Mouse (Mus musculus) T-helper 17 cell (primary cell): ENCODE measurements around the gene Tmem81.

Experiments
- in situ Hi-C, 2 experiments: fragments of 300-600 bp; cut with MboI, MseI; formaldehyde crosslinking; loops; 1 replicate in 1 of 2; 2 replicates in 1 of 2; pipeline ENCODE4 v1.15.1; 2025; ENCODE audit warnings: high pct_unique_total_duplicates in 2 of 2

Gene Tmem81

GRCm38 (mm10) chr1:132518621-132519020, 12.6 kb downstream of the Tmem81 start:
- in situ Hi-C loops, result no loop called here

GRCm38 (mm10) chr1:132519734-132520133, 13.7 kb downstream of the Tmem81 start:
- in situ Hi-C loops, result no loop called here

GRCm38 (mm10) chr1:132520764-132521163, 14.7 kb downstream of the Tmem81 start:
- in situ Hi-C loops, result no loop called here

- in situ Hi-C loops, result no loop called here
These were observed 17.0 kb downstream of the Tmem81 start for GRCm38 (mm10) chr1:132523048-132523447.

- in situ Hi-C loops, result no loop called here
These were observed 17.9 kb downstream of the Tmem81 start for GRCm38 (mm10) chr1:132523920-132524319.

- in situ Hi-C loops, result loop anchor here in 1 of 2 experiments (5.0 kb wide), 1 partner anchor 66 kb away; no protein-coding TSS in a partner anchor
These were observed 19.8 kb downstream of the Tmem81 start for GRCm38 (mm10) chr1:132525832-132526231.

- in situ Hi-C loops, result loop anchor here in 1 of 2 experiments (5.0 kb wide), 1 partner anchor 64 kb away; no protein-coding TSS in a partner anchor
These were observed 22.0 kb downstream of the Tmem81 start for GRCm38 (mm10) chr1:132528071-132528470.

GRCm38 (mm10) chr1:132528647-132529334, 22.8 kb downstream of the Tmem81 start:
- in situ Hi-C loops, result loop anchor here in 1 of 2 experiments (5.0 kb wide), 1 partner anchor 64 kb away; no protein-coding TSS in a partner anchor

GRCm38 (mm10) chr1:132530631-132531191, 24.7 kb downstream of the Tmem81 start:
- in situ Hi-C loops, result no loop called here

GRCm38 (mm10) chr1:132532521-132532920, 26.5 kb downstream of the Tmem81 start:
- in situ Hi-C loops, result no loop called here

- in situ Hi-C loops, result no loop called here
These were observed 27.8 kb downstream of the Tmem81 start for GRCm38 (mm10) chr1:132533840-132534239.

- in situ Hi-C loops, result no loop called here
These were observed 29.5 kb downstream of the Tmem81 start for GRCm38 (mm10) chr1:132535541-132535940.

- in situ Hi-C loops, result no loop called here
These were observed 30.4 kb downstream of the Tmem81 start for GRCm38 (mm10) chr1:132536416-132536815.

GRCm38 (mm10) chr1:132537736-132538135, 31.7 kb downstream of the Tmem81 start:
- in situ Hi-C loops, result no loop called here

- in situ Hi-C loops, result no loop called here
These were observed 34.7 kb downstream of the Tmem81 start for GRCm38 (mm10) chr1:132540701-132541100.

GRCm38 (mm10) chr1:132541171-132541823, 35.3 kb downstream of the Tmem81 start:
- in situ Hi-C loops, result no loop called here

GRCm38 (mm10) chr1:132541824-132542599, 36.0 kb downstream of the Tmem81 start:
- in situ Hi-C loops, result no loop called here

GRCm38 (mm10) chr1:132542762-132543306, 36.8 kb downstream of the Tmem81 start, which contains the start of gene Cntn2:
Gene Cntn2, minus strand, starts transcription at chr1:132543256.
- in situ Hi-C loops, result no loop called here

GRCm38 (mm10) chr1:132543789-132544188, 37.8 kb downstream of the Tmem81 start:
- in situ Hi-C loops, result no loop called here

- in situ Hi-C loops, result loop anchor here in 1 of 2 experiments (10.0 kb wide), 1 partner anchor 967 kb away; no protein-coding TSS in a partner anchor
These were observed 52.0 kb downstream of the Tmem81 start for GRCm38 (mm10) chr1:132557901-132558631.
